Mouse (Mus musculus) heart, embryonic 15.5 days (tissue): Measurements from ENCODE around the gene Gm10577. TPM values are rescaled to one million over a fixed set of nuclear protein-coding genes. Genes with fewer than 3 reads are reported as not detected.

ENCODE experiments used
- ATAC-seq: fragments of 200-750 bp; cut with Nextera tagmentation; replicated peaks from 2 replicates; pipeline ENCODE4 v1.8.0; 2017; ENCODE audit warnings: low read depth, moderate TSS enrichment; ENCODE audit not compliant: insufficient number of reproducible peaks, insufficient read depth, low FRiP score
- H3K27ac ChIP-seq: fragments of 300-500 bp; sonication (generic); 2 replicates; pipeline ENCODE4 v1.5.1; 2015; ENCODE audit warnings: mild to moderate bottlenecking, inconsistent platforms
- H3K27me3 ChIP-seq: fragments of 300-500 bp; sonication (generic); 2 replicates; pipeline ENCODE4 v1.6.1; 2015; ENCODE audit warnings: inconsistent platforms
- H3K36me3 ChIP-seq: fragments of 300-500 bp; sonication (generic); 2 replicates; pipeline ENCODE4 v1.6.1; 2015; ENCODE audit warnings: mild to moderate bottlenecking, inconsistent platforms
- H3K4me1 ChIP-seq: fragments of 300-500 bp; sonication (generic); replicated peaks from 2 replicates; pipeline ENCODE4 v1.6.1; 2015; ENCODE audit warnings: inconsistent platforms
- H3K4me2 ChIP-seq: fragments of 300-500 bp; sonication (generic); 2 replicates; pipeline ENCODE4 v1.6.1; 2015; ENCODE audit warnings: inconsistent platforms, mild to moderate bottlenecking, moderate library complexity
- H3K4me3 ChIP-seq: fragments of 300-500 bp; sonication (generic); 2 replicates; pipeline ENCODE4 v1.5.1; 2015; ENCODE audit warnings: mild to moderate bottlenecking, inconsistent platforms
- H3K9ac ChIP-seq: fragments of 300-500 bp; sonication (generic); 2 replicates; pipeline ENCODE4 v1.6.1; 2015; ENCODE audit warnings: mild to moderate bottlenecking, inconsistent platforms
- H3K9me3 ChIP-seq: fragments of 300-500 bp; sonication (generic); replicated peaks from 2 replicates; pipeline ENCODE4 v1.6.1; 2016; ENCODE audit warnings: inconsistent platforms
- WGBS: fragments of 180-500 bp; shearing (Covaris S2); methylation state at CpG from one replicate; pipeline ENCODE4 v1.1.7; 2015; ENCODE audit warnings: mixed read lengths; 5-methylcytosine and 5-hydroxymethylcytosine counted together
- polyA plus RNA-seq: library from polyadenylated mRNA; unstranded; fragments of >200 nt; fragmentation: Nextera tagmentation; extraction: Ambion mirVana; gene quantifications from 2 replicates; pipeline ENCODE4 v1.2.1, GENCODE M21; 2015

Gm10577 gene
- polyA plus RNA-seq, 1 experiment from 2014 or later: not detected

- WGBS: 84% methylated on average over 9 of the region's 9 CpGs
- H3K4me3 ChIP-seq: no peak overlapping the region
- no peaks in the 10 kb centered on the region for H3K27me3 ChIP-seq
- H3K36me3 ChIP-seq: no peaks in the 10 kb centered on the region
- H3K9me3 ChIP-seq: no peaks in the 10 kb centered on the region
- H3K4me2 ChIP-seq: no peak overlapping the region
- no peaks in the 10 kb centered on the region for H3K4me1 ChIP-seq
- no peak for ATAC-seq
- no peak overlapping the region for H3K9ac ChIP-seq
- no peak overlapping the region for H3K27ac ChIP-seq
Observed at GRCm38 (mm10) chr4:101027852-101028411, 7.4 kb upstream of the Gm10577 start.

GRCm38 (mm10) chr4:101026995-101027394 lies 6.5 kb upstream of the Gm10577 start:
- no peaks in the 10 kb centered on the region for H3K27me3 ChIP-seq
- H3K9ac ChIP-seq: no peak overlapping the region
- ATAC-seq: no peak
- H3K4me1 ChIP-seq: no peaks in the 10 kb centered on the region
- no peaks in the 10 kb centered on the region for H3K9me3 ChIP-seq
- H3K4me2 ChIP-seq: no peak overlapping the region
- H3K4me3 ChIP-seq: no peak overlapping the region
- no peaks in the 10 kb centered on the region for H3K36me3 ChIP-seq
- no peak overlapping the region for H3K27ac ChIP-seq
- 77% methylated on average over 2 of the region's 2 CpGs for WGBS

DNA sequence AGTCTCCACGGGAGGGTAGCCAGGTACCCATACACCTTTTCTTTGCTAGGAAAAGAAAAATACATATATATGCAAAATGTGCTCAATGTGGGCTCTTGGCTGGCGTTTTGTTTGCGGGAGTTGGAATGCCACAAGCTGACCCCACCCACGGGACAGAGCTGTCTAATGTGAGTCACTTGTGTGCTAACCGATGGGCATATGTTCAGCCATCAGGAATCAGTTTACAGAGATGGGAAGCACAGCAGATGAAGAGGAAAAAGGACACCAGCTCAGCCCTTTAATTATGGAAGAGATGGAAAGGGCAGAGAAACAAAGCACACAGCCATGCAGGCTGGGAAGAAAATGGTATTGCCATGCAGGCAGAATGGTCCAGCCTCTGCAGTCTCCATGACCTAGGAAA lies 6.1 kb upstream of the Gm10577 start:
- ATAC-seq: no peak
- no peak overlapping the region for H3K27ac ChIP-seq
- no peaks in the 10 kb centered on the region for H3K4me1 ChIP-seq
- H3K36me3 ChIP-seq: no peaks in the 10 kb centered on the region
- no peak overlapping the region for H3K9ac ChIP-seq
- no peaks in the 10 kb centered on the region for H3K9me3 ChIP-seq
- no peaks in the 10 kb centered on the region for H3K27me3 ChIP-seq
- no peak overlapping the region for H3K4me3 ChIP-seq
- H3K4me2 ChIP-seq: no peak overlapping the region
- WGBS: 69% methylated on average over 5 of the region's 5 CpGs

GRCm38 (mm10) chr4:101017806-101018205 lies 2.7 kb downstream of the Gm10577 start:
- Histone ChIP-seq H3K27ac (no peak overlapping the region), H3K9ac (no peak overlapping the region), H3K4me2 (no peak overlapping the region), H3K4me3 (no peak overlapping the region), H3K36me3 (no peaks in the 10 kb centered on the region), H3K27me3 (no peaks in the 10 kb centered on the region), H3K9me3 (no peaks in the 10 kb centered on the region), H3K4me1 (no peaks in the 10 kb centered on the region)
- WGBS: 83% methylated on average over 4 of the region's 4 CpGs
- no peak for ATAC-seq

DNA sequence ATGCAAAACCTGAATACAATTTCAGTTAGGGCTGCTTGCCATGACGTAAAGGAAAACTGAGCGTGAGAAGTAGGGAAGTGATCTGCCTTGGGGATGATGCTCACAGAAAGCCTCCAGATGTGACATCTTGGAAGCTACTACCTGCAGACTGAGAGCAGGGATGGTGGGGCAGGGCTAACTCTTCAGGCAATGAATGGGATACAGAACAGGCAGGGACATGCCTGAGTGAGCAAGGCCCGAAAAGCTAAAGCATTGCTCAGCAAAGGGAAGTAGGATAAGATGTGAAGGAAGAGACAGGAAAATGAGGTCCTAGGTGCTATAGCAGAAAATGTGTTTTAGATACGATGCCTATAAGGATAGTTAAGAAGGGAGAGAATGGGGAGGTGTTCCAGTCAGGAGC lies 11.4 kb downstream of the Gm10577 start:
- Histone ChIP-seq H3K27ac (no peak overlapping the region), H3K4me1 (no peaks in the 10 kb centered on the region), H3K9me3 (no peaks in the 10 kb centered on the region), H3K27me3 (no peaks in the 10 kb centered on the region), H3K9ac (no peak overlapping the region), H3K4me2 (no peak overlapping the region), H3K4me3 (no peak overlapping the region), H3K36me3 (no peaks in the 10 kb centered on the region)
- WGBS: 91% methylated on average over 4 of the region's 4 CpGs
- no peak for ATAC-seq

DNA sequence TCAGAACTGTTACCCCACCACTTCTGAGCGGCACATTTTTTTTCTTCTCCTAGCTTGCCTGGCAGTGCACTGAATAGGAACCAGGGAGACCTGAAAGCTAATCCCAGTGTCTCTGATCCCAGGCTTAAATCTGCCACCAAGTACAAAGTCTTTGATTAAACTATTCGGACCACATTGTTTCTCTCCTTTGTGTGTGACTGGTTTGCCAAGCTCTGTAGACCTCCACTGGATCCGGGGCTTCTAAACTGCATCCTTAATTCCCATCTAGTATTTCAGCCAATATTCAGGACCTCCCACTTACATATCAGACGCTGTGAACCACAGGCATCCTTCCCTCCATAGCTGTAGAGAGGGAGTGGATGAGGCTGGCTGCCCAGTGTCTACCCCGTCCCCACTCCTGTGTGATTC lies 12.1 kb downstream of the Gm10577 start:
- 73% methylated on average over 5 of the region's 5 CpGs for WGBS
- no peak for ATAC-seq
- no peaks in the 10 kb centered on the region for H3K9me3 ChIP-seq
- no peak overlapping the region for H3K27ac ChIP-seq
- H3K27me3 ChIP-seq: no peaks in the 10 kb centered on the region
- H3K4me2 ChIP-seq: no peak overlapping the region
- no peak overlapping the region for H3K9ac ChIP-seq
- H3K4me3 ChIP-seq: no peak overlapping the region
- no peaks in the 10 kb centered on the region for H3K4me1 ChIP-seq
- H3K36me3 ChIP-seq: no peaks in the 10 kb centered on the region

- 89% methylated on average over 16 of the region's 16 CpGs for WGBS
- Histone ChIP-seq H3K36me3 (no peaks in the 10 kb centered on the region; the same call in 1 of the 2 replicates), H3K4me2 (no peak overlapping the region), H3K4me1 (no peaks in the 10 kb centered on the region), H3K27me3 (no peaks in the 10 kb centered on the region), H3K9ac (no peak overlapping the region), H3K9me3 (no peaks in the 10 kb centered on the region), H3K4me3 (no peak overlapping the region), H3K27ac (no peak overlapping the region)
- ATAC-seq: no peak
Observed at GRCm38 (mm10) chr4:101002961-101003360, 17.5 kb downstream of the Gm10577 start.

DNA sequence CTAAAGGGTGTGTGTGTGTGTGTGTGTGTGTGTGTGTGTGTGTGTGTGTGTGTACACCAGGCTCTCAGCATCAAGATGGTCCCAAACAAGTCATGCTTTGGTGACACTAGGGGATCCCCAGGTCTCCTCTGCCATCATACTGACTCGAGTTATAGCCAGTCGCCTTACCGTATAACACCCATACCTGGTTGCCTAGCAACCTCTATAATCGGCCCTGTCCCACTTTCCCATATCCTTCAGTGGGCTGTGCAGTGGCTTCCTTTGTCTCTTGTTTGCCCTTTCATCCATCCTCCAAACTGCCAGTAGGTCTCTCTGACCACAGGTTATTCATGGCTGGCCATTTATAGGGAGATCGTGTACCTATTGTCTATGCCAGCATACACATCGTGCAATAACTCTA lies 19.4 kb downstream of the Gm10577 start:
- Histone ChIP-seq H3K4me1 (no peaks in the 10 kb centered on the region), H3K9me3 (no peaks in the 10 kb centered on the region), H3K27me3 (no peaks in the 10 kb centered on the region), H3K36me3 (no peaks in the 10 kb centered on the region; the same call in 1 of the 2 replicates), H3K4me2 (no peak overlapping the region), H3K27ac (no peak overlapping the region), H3K4me3 (no peak overlapping the region), H3K9ac (no peak overlapping the region)
- WGBS: 91% methylated on average over 6 of the region's 6 CpGs
- ATAC-seq: no peak

DNA sequence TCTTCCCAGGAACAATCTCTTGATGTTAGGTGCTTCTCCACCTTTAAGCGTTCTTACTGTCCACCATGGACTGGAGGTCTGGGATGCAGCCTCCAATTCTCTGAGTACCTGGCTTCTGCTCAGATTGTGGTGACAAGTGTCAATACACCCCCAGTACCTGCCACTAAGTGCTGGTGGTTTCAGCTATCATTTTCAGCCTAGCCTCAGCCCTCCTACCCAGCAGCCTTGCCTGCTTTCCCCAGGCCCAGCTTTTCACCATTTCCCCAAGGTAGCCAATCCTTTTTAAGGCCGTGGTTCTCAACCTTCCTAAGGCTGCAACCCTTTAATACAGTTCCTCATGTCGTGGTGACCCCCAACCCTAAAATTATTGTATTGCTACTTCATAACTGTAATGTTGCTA lies 19.9 kb downstream of the Gm10577 start:
- Histone ChIP-seq H3K27ac (no peak overlapping the region), H3K9me3 (no peaks in the 10 kb centered on the region), H3K4me3 (no peak overlapping the region), H3K4me2 (no peak overlapping the region), H3K4me1 (no peaks in the 10 kb centered on the region), H3K36me3 (peaks cover 4% of the 10 kb centered on the region; the same call in 1 of the 2 replicates), H3K27me3 (no peaks in the 10 kb centered on the region), H3K9ac (no peak overlapping the region)
- ATAC-seq: no peak
- 82% methylated on average over 3 of the region's 3 CpGs for WGBS

- no peaks in the 10 kb centered on the region for H3K27me3 ChIP-seq
- no peak overlapping the region for H3K9ac ChIP-seq
- peaks cover 10% of the 10 kb centered on the region; the same call in 1 of the 2 replicates for H3K36me3 ChIP-seq
- H3K27ac ChIP-seq: no peak overlapping the region
- H3K9me3 ChIP-seq: no peaks in the 10 kb centered on the region
- 82% methylated on average over 8 of the region's 8 CpGs for WGBS
- no peak for ATAC-seq
- H3K4me2 ChIP-seq: no peak overlapping the region
- no peak overlapping the region for H3K4me3 ChIP-seq
- H3K4me1 ChIP-seq: no peaks in the 10 kb centered on the region
Observed at GRCm38 (mm10) chr4:100998906-100999305, 21.6 kb downstream of the Gm10577 start.

GRCm38 (mm10) chr4:100998145-100998544 lies 22.4 kb downstream of the Gm10577 start:
- Histone ChIP-seq H3K4me1 (no peaks in the 10 kb centered on the region), H3K36me3 (peaks cover 10% of the 10 kb centered on the region; the same call in 1 of the 2 replicates), H3K27ac (no peak overlapping the region), H3K4me3 (no peak overlapping the region), H3K27me3 (no peaks in the 10 kb centered on the region), H3K9ac (no peak overlapping the region), H3K9me3 (no peaks in the 10 kb centered on the region), H3K4me2 (no peak overlapping the region)
- WGBS: 17% methylated on average over 2 of the region's 2 CpGs
- ATAC-seq: no peak

- Histone ChIP-seq H3K36me3 (peaks cover 24% of the 10 kb centered on the region; the same call in 1 of the 2 replicates), H3K4me3 (no peak overlapping the region), H3K27me3 (no peaks in the 10 kb centered on the region), H3K27ac (no peak overlapping the region), H3K4me1 (no peaks in the 10 kb centered on the region), H3K9me3 (no peaks in the 10 kb centered on the region), H3K9ac (no peak overlapping the region), H3K4me2 (no peak overlapping the region)
- ATAC-seq: no peak
- 85% methylated on average over 4 of the region's 4 CpGs for WGBS
Observed at GRCm38 (mm10) chr4:100996060-100996651, 24.3 kb downstream of the Gm10577 start.
